8 mouse cellular contexts compared by ENCODE assay signal in genomic region chr9:42314959-42315358, GRCm38 (mm10). TPM values are rescaled to one million over a fixed set of nuclear protein-coding genes. Genes with fewer than 3 reads are reported as not detected.
DNase-seq lines count a peak whose midpoint lies in the region; ATAC-seq and TF ChIP-seq lines count a peak whose summit lies in the region.
"Had no signal": no experiment of that assay in that cellular context is flagged by ENCODE, and none has a peak within 500 bp of the region (broad histone marks: within the 10 kb centered on the region; RNA-seq: fewer than 3 reads in every experiment).

No protein-coding gene starts in this region.

- 63% methylated on average over 4 of the region's 4 CpGs for WGBS in liver, postnatal 0 days (ENCODE audit: insufficient replicate concordance)
- WGBS in liver, embryonic 11.5 days: 54% methylated on average over 4 of the region's 4 CpGs

- H3K9ac ChIP-seq in liver, postnatal 0 days (replicated peaks): no peak overlapping the region
- no peak overlapping the region for H3K9ac ChIP-seq in liver, embryonic 11.5 days (ENCODE audit: low read depth, low read length)

- no peaks in the 10 kb centered on the region for H3K4me1 ChIP-seq in liver, postnatal 0 days (ENCODE audit: insufficient read depth)
- no peaks in the 10 kb centered on the region for H3K4me1 ChIP-seq in liver, embryonic 11.5 days (replicated peaks; ENCODE audit: control insufficient read depth, insufficient read depth, low read length)

- H3K36me3 ChIP-seq in liver, postnatal 0 days (replicated peaks; ENCODE audit: insufficient read depth, low read length): no peaks in the 10 kb centered on the region
- H3K36me3 ChIP-seq in liver, embryonic 11.5 days (ENCODE audit: control insufficient read depth, insufficient read depth, low read length): no peaks in the 10 kb centered on the region

- H3K4me2 ChIP-seq in liver, postnatal 0 days (ENCODE audit: low read depth, low read length): peak overlapping the region; percentile 19; the same call in 1 of the 2 replicates
- H3K4me2 ChIP-seq in liver, embryonic 11.5 days: no peak overlapping the region

- TF ChIP-seq EP300 in liver, postnatal 0 days (IDR thresholded peaks at IDR 0.05; ENCODE audit: low read depth): no peak

- no peak for DNase-seq in liver, postnatal 0 days
- DNase-seq in liver, embryonic 11.5 days (ENCODE audit: low spot score): no peak
- DNase-seq in NIH3T3 (ENCODE audit: low read depth): peak; percentile 47
- peak; percentile 22 for DNase-seq in embryo, embryonic 11.5 days (ENCODE audit: low read depth, low spot score)
- DNase-seq in naive thymus-derived CD4-positive, alpha-beta T cell, adult 2 months (ENCODE audit: low read depth): peak; percentile 12
- DNase-seq in spleen, adult 12 weeks (ENCODE audit: low spot score): no peak
- DNase-seq: adrenal gland, postnatal 25 days had no signal

- H3K27ac ChIP-seq in liver, postnatal 0 days (ENCODE audit: low read depth): 0 out of 2 replicates have a peak overlapping the region, but pooled peaks have one; percentile 2
- no peak overlapping the region for H3K27ac ChIP-seq in liver, embryonic 11.5 days (ENCODE audit: low read depth, low read length)

- no peaks in the 10 kb centered on the region for H3K9me3 ChIP-seq in liver, postnatal 0 days (ENCODE audit: low read length)
- H3K9me3 ChIP-seq in liver, embryonic 11.5 days (ENCODE audit: control insufficient read depth, low read length): no peaks in the 10 kb centered on the region

- TF ChIP-seq CTCF in liver, postnatal 0 days (IDR thresholded peaks at IDR 0.05; ENCODE audit: low read depth): no peak

- ATAC-seq in liver, postnatal 0 days: no peak
- ATAC-seq in liver, embryonic 11.5 days (replicated peaks; ENCODE audit: low FRiP score): no peak
- no peak for ATAC-seq in inflammation-experienced regulatory T-cells, adult 6 months

- H3K27me3 ChIP-seq in liver, postnatal 0 days (ENCODE audit: insufficient read depth, low read length): no peaks in the 10 kb centered on the region
- no peaks in the 10 kb centered on the region for H3K27me3 ChIP-seq in liver, embryonic 11.5 days (replicated peaks; ENCODE audit: control insufficient read depth, insufficient read depth, low read length)

- H3K4me3 ChIP-seq in liver, postnatal 0 days (ENCODE audit: low read depth, low read length): no peak overlapping the region
- no peak overlapping the region for H3K4me3 ChIP-seq in liver, embryonic 11.5 days (ENCODE audit: low read depth, low read length)

RNA-seq across cellular contexts. Expression of gene Sc5d, which starts 50.9 kb away (rescaled TPM):
- polyA plus RNA-seq in liver, postnatal 0 days (2015; fragmentation: Nextera tagmentation; extraction: Ambion mirVana): 146 and 151 TPM in 2 replicates
- 71.4 and 80.4 TPM in 2 replicates for polyA plus RNA-seq in liver, embryonic 11.5 days (2014; fragmentation: Nextera tagmentation; extraction: Ambion mirVana)
- polyA plus RNA-seq in inflammation-experienced regulatory T-cells, adult 6 months (2017; shearing (Covaris generic)): 10 to 100 TPM; 74.1 to 93.1 (median 90.4) TPM

Comparison
In these comparisons a context has a peak if more than half of its experiments do, and no peak if none do; other contexts are left out.
1. DNase-seq: peak in NIH3T3 (single experiment), embryo, embryonic 11.5 days (single experiment) and naive thymus-derived CD4-positive, alpha-beta T cell, adult 2 months (single experiment); none in liver, postnatal 0 days (single experiment), liver, embryonic 11.5 days (single experiment) and spleen, adult 12 weeks (single experiment).